Mouse (Mus musculus): ENCODE results near the gene Senp3.

GRCm38 (mm10) chr11:69653399-69653798 is 28.5 kb downstream of the Senp3 start:
- TF ChIP-seq TAL1 (IDR thresholded peaks at IDR 0.05; ENCODE audit: low read length) (no peak), GATA1 (IDR thresholded peaks at IDR 0.05; ENCODE audit: low read length) (no peak)

Data from erythroblast, embryonic 14.5 days (primary cell).